Mouse (Mus musculus) embryonic facial prominence, embryonic 10.5 days (tissue): Measurements from ENCODE around the gene Pygo1. TPM values are rescaled to one million over a fixed set of nuclear protein-coding genes. Genes with fewer than 3 reads are reported as not detected.

Experiments used
- DNase-seq: peaks from one replicate; pipeline ENCODE4 v3.0.0-alpha.2; 2017; ENCODE audit warnings: low spot score
- H3K27ac ChIP-seq: fragments of 300-500 bp; sonication (generic); replicated peaks from 2 replicates; pipeline ENCODE4 v1.5.1; 2016; ENCODE audit warnings: mild to moderate bottlenecking
- H3K27me3 ChIP-seq: fragments of 300-500 bp; sonication (generic); replicated peaks from 2 replicates; pipeline ENCODE4 v1.6.1; 2016; ENCODE audit warnings: low read depth, mild to moderate bottlenecking; ENCODE audit not compliant: poor library complexity, severe bottlenecking
- H3K36me3 ChIP-seq: fragments of 300-500 bp; sonication (generic); replicated peaks from 2 replicates; pipeline ENCODE4 v1.6.1; 2016; ENCODE audit warnings: mild to moderate bottlenecking, moderate library complexity
- H3K4me1 ChIP-seq: fragments of 300-500 bp; sonication (generic); 2 replicates; pipeline ENCODE4 v1.6.1; 2016
- H3K4me3 ChIP-seq: fragments of 300-500 bp; sonication (generic); 2 replicates; pipeline ENCODE4 v1.5.1; 2016; ENCODE audit warnings: mild to moderate bottlenecking, moderate library complexity
- H3K9me3 ChIP-seq: fragments of 300-500 bp; sonication (generic); 2 replicates; pipeline ENCODE4 v1.6.1; 2016; ENCODE audit warnings: mild to moderate bottlenecking
- WGBS: fragments of 180-500 bp; shearing (Covaris S2); methylation state at CpG from one replicate; pipeline ENCODE4 v1.1.7; 2016; 5-methylcytosine and 5-hydroxymethylcytosine counted together
- polyA plus RNA-seq: library from polyadenylated mRNA; unstranded; fragments of >200 nt; fragmentation: Nextera tagmentation; extraction: Ambion mirVana; gene quantifications from 2 replicates; pipeline ENCODE4 v1.2.1, GENCODE M21; 2016

The Pygo1 gene
- polyA plus RNA-seq, 1 experiment from 2014 or later: 7.3 TPM

DNA sequence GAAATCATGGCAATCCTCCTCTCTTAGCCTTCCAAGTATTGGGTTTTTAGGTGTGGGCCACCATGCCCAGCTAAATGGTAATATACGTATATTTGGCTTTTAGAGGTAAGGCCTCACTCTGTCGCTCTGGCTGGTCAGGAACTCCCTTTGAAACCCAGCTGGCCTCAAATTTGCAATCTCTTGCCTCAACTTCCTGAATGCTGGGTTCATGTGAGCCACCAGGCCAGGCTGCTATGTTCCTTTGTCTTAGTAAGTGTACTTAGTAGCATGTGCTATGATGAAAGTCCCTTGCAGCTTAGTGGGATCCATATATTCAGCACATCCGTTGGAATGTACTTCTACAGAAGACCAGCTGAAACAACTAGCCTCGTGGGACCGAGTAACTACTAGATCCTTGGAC, 49.3 kb downstream of the Pygo1 start:
- H3K27me3 ChIP-seq: no peaks in the 10 kb centered on the region
- no peak for DNase-seq
- 85% methylated on average over 5 of the region's 5 CpGs for WGBS
- H3K27ac ChIP-seq: no peak overlapping the region
- H3K9me3 ChIP-seq: no peaks in the 10 kb centered on the region
- no peaks in the 10 kb centered on the region for H3K36me3 ChIP-seq
- H3K4me1 ChIP-seq: no peaks in the 10 kb centered on the region
- H3K4me3 ChIP-seq: no peak overlapping the region

DNA sequence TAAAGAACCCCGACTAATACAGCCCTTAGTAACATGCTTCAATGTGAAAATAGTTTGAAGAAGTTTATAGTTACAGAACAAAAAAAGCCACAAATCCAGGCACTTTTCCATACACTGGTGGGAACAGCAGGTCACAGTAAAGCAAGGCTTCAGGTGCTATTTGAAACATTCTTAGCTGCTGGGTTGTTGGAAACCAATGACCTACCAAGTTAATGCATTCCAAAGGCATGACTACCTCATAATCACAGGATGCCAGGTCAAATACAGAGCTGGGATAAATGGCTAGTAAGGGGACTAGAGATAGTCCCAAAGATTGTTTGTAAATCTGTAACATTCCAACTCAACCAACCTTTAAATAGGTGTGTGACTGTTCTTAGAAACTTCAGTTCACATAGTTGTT, 49.8 kb downstream of the Pygo1 start:
- no peak overlapping the region for H3K27ac ChIP-seq
- no peaks in the 10 kb centered on the region for H3K9me3 ChIP-seq
- no peaks in the 10 kb centered on the region for H3K36me3 ChIP-seq
- H3K4me1 ChIP-seq: no peaks in the 10 kb centered on the region
- 96% methylated on average over 1 of the region's 1 CpGs for WGBS
- H3K4me3 ChIP-seq: no peak overlapping the region
- DNase-seq: no peak
- no peaks in the 10 kb centered on the region for H3K27me3 ChIP-seq

DNA sequence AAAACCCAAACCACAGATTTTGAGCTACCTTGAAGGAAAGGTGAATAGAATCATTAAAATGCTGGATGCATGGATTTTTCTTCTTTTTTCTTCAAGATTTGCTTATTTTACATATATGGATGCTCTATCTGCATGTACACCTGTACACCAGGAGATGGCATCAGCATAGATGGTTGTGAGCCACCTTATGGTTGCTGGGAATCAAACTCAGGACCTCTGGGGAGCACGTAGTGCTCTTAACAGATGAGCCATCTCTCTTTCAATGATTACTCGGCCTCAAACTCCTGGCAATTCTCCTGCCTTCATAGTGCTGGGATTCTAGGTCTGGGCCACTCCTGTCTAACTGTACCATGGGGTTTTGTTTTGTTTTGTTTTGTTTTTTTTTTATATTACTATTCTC, 57.6 kb downstream of the Pygo1 start:
- DNase-seq: no peak
- 74% methylated on average over 2 of the region's 2 CpGs for WGBS
- Histone ChIP-seq H3K4me3 (no peak overlapping the region), H3K27ac (no peak overlapping the region), H3K4me1 (peaks cover 13% of the 10 kb centered on the region), H3K27me3 (no peaks in the 10 kb centered on the region), H3K9me3 (no peaks in the 10 kb centered on the region), H3K36me3 (no peaks in the 10 kb centered on the region)

DNA sequence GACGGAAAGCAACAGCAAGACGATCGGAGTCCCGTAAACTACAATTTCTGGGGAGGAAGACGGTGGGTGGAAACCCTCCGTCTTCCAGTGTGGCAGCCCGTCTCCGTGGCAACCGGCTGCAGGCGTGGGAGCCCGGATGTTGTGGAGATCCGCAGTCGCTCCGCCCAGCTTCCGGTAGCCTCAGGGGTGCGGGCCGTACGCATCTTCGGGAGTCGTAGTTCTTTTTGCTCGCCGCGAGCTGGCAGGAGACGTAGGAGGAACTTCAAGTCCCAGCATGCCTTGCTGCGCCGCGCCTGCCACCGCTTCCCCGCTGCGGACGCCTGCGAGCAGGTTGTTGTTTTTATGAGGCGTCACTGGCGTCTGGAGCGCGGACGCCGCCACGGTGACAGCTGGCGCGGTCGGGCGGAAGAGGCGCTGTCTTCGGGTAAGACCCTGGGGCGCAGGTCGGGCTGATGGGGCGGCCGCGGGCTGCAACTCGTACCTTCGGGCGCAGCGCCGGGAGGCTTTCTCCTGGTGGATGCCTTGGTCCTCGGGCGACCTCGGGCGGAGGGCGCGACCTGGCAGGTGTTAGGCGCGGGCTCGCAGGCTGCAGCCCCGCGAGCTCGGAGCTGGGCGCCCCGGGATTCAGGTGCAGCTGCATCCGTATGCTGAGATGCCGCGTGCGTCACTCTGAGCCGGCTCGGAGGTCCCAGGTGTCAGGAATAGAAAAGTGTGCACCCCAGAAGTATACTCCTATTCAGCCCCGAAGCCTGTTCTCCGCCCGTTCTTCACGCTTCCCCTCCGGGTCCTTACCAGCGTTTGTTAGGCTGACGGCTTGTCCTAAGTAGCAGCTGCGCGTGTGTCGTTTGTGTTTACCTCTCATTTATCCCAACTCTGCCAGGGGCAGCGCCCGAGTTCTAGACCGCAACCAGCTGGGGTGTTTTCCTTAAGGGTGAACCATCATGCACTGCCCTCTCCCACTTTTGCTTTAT, 60.1 kb downstream of the Pygo1 start, which contains the start of the genes Ccpg1os and Ccpg1:
Gene Ccpg1os (minus strand): TSS at position 133 of the 971 bp plus-strand sequence.
Gene Ccpg1 (plus strand): TSS at position 180 of the 971 bp plus-strand sequence.
- Histone ChIP-seq H3K27ac (peak within 1 kb of the TSS; percentile 78), H3K36me3 (no peaks in the 10 kb centered on the region), H3K4me1 (peaks cover 13% of the 10 kb centered on the region), H3K9me3 (no peaks in the 10 kb centered on the region), H3K4me3 (peak within 1 kb of the TSS; percentile 81), H3K27me3 (no peaks in the 10 kb centered on the region)
- under 1% methylated on average over 88 of the region's 88 CpGs for WGBS
- DNase-seq: peak; percentile 98

DNA sequence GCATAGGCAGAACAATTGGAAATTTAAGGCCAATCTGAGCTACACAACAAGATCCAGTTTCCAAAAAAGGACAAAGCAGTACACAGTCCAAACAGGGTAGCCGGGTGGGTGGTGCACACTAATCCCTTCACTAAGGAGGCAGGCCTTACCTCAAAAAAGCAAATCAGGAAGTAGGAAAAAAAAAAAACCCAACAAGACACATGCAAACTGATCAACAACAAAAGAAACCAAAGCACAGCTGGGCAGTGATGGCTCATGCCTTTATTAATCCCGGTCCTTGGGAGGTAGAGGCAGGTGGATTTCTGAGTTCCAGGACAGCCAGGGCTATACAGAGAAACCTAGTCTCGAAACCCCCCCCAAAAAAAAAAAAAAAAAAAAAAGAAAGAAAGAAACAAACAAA, 62.3 kb downstream of the Pygo1 start:
- WGBS: 69% methylated on average over 3 of the region's 3 CpGs
- Histone ChIP-seq H3K27ac (no peak overlapping the region), H3K4me1 (peaks cover 13% of the 10 kb centered on the region)

DNA sequence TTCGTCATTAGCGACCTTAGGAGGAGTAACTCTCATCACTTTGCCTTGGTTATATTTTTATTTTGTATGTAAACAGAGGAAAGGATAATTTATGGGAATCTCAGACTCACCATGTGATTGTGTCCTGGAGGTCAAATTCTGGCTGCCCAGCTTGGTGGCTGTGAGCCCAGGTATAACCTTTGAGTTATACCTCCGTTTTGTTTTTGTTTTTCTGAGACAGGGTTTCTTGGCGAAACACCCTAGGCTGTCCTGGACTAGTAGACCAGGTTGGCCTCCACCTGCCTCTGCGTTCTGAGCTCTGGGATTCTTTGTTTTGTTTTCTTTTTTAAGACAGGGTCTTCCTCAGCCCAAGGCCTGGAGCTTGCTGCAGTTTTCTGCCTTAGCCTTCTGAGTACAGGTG, 63.3 kb downstream of the Pygo1 start:
- DNase-seq: no peak

More for the DNA sequence above, 62.3 kb downstream of the Pygo1 start:
- no peaks in the 10 kb centered on the region for H3K36me3 ChIP-seq
- no peak for DNase-seq
- no peaks in the 10 kb centered on the region for H3K9me3 ChIP-seq
- no peaks in the 10 kb centered on the region for H3K27me3 ChIP-seq
- H3K4me3 ChIP-seq: no peak overlapping the region

DNA sequence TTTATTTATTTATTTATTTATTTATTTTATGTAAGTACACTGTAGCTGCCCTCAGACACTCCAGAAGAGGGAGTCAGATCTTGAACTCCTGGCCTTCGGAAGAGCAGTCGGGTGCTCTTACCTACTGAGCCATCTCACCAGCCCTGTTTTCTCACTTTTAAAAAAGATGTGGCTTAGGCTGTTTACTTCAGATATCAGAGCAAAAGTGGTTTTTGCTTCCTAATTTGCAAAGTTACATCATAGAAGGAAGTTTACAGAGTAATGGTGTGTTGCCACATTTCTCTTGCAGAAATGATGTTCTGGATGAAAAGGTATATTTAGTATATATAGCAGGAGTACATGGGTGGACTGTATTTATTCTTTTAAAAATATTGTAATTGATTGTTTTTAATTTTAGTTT, 66.0 kb downstream of the Pygo1 start:
- H3K9me3 ChIP-seq: no peaks in the 10 kb centered on the region
- H3K27me3 ChIP-seq: no peaks in the 10 kb centered on the region
- no peak for DNase-seq
- no peaks in the 10 kb centered on the region for H3K36me3 ChIP-seq
- 94% methylated on average over 2 of the region's 2 CpGs for WGBS
- no peak overlapping the region for H3K4me3 ChIP-seq
- H3K27ac ChIP-seq: no peak overlapping the region
- no peaks in the 10 kb centered on the region for H3K4me1 ChIP-seq

More for the DNA sequence above, 63.3 kb downstream of the Pygo1 start:
- H3K4me1 ChIP-seq: peaks cover 13% of the 10 kb centered on the region
- no peak overlapping the region for H3K4me3 ChIP-seq
- H3K27me3 ChIP-seq: no peaks in the 10 kb centered on the region
- WGBS: 84% methylated on average over 5 of the region's 5 CpGs
- no peaks in the 10 kb centered on the region for H3K9me3 ChIP-seq
- no peak overlapping the region for H3K27ac ChIP-seq
- no peaks in the 10 kb centered on the region for H3K36me3 ChIP-seq

DNA sequence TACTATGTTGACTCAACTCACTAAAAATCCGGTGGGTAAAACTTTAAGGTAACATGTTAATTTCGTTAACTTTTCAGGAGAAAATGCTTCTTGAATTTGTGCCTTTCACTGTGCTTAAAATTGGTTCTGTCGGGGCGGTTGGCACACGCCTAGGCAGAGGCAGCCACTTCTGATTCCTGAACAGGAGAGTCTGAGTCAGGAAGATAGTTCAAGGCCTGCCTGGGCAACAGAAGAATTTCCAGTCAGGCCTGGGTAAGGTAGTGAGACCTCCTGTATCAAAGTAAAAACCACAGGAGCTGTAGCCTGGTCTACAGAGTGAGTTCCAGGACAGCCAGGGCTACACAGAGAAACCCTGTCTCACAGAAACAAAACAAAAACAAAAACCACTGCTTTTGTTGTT, 67.1 kb downstream of the Pygo1 start:
- H3K36me3 ChIP-seq: no peaks in the 10 kb centered on the region
- 87% methylated on average over 5 of the region's 5 CpGs for WGBS
- DNase-seq: no peak
- no peak overlapping the region for H3K4me3 ChIP-seq
- H3K4me1 ChIP-seq: no peaks in the 10 kb centered on the region
- H3K27ac ChIP-seq: no peak overlapping the region
- no peaks in the 10 kb centered on the region for H3K9me3 ChIP-seq
- H3K27me3 ChIP-seq: no peaks in the 10 kb centered on the region

DNA sequence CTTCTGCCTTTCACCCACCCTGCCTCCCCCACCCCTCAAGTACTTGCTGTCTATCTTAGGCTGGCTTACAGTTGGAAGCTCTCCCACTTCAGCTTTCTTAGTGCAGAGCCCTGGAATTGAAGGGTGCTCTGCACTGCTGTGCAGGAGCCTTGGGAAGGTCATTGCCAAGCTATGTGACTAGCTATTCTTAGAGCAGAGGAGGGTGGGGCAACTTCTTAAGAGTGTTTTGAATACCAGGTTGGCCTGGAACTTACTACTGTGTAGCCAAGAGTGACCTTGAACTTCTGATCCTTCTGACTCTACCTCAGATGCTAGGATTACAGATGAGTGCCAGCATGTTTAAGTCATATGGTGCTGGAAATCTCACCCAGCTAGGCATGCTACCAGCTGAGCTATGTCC, 70.7 kb downstream of the Pygo1 start:
- H3K36me3 ChIP-seq: no peaks in the 10 kb centered on the region
- no peaks in the 10 kb centered on the region for H3K4me1 ChIP-seq
- no peaks in the 10 kb centered on the region for H3K27me3 ChIP-seq
- H3K4me3 ChIP-seq: no peak overlapping the region
- DNase-seq: no peak
- H3K27ac ChIP-seq: no peak overlapping the region
- H3K9me3 ChIP-seq: no peaks in the 10 kb centered on the region

DNA sequence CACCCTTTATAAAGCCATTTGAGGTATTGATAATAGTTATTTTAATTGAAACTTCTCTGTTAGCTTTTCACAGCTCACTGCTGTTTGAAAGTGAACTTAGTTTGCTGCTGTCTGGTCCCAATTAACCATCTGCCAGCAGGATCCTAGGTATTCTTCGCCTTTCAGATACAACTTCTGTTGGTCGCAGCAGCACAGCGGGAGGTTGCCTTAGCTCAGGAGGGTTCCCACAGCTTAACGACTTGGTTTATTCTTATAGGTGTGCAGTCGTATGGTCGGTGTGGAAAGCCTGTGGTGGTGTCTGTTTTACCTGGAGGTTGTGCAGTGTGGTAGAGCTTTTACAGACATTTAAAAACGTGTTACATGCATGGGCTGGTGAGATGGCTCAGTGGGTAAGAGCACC, 71.4 kb downstream of the Pygo1 start:
- H3K9me3 ChIP-seq: no peaks in the 10 kb centered on the region
- H3K27ac ChIP-seq: no peak overlapping the region
- H3K4me3 ChIP-seq: no peak overlapping the region
- no peaks in the 10 kb centered on the region for H3K27me3 ChIP-seq
- DNase-seq: no peak
- no peaks in the 10 kb centered on the region for H3K4me1 ChIP-seq
- 61% methylated on average over 7 of the region's 7 CpGs for WGBS
- no peaks in the 10 kb centered on the region for H3K36me3 ChIP-seq

DNA sequence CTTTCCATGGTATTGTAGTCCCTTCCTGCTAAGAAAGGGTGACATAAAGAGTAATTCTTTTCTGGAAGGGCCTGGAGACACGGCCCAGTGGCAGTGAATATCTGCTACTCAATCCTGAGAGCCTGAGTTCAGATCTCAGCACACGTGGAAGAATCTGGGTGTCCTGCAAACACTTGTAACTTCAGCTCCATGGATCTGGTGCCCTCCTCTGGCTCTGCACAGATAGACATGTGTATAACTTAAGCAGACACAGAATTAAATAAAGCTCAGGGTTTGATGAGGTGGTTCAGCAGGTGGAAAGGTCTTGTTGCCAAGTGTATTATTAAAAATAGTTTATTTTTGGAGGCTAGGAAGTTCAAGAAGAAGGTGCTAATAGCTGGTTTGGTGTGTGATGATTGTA, 75.0 kb downstream of the Pygo1 start:
- Histone ChIP-seq H3K4me1 (no peaks in the 10 kb centered on the region), H3K4me3 (no peak overlapping the region), H3K27me3 (no peaks in the 10 kb centered on the region), H3K27ac (no peak overlapping the region), H3K36me3 (peaks cover under 1% of the 10 kb centered on the region; the same call in 1 of the 2 replicates), H3K9me3 (no peaks in the 10 kb centered on the region)
- WGBS: 68% methylated on average over 2 of the region's 2 CpGs
- no peak for DNase-seq

DNA sequence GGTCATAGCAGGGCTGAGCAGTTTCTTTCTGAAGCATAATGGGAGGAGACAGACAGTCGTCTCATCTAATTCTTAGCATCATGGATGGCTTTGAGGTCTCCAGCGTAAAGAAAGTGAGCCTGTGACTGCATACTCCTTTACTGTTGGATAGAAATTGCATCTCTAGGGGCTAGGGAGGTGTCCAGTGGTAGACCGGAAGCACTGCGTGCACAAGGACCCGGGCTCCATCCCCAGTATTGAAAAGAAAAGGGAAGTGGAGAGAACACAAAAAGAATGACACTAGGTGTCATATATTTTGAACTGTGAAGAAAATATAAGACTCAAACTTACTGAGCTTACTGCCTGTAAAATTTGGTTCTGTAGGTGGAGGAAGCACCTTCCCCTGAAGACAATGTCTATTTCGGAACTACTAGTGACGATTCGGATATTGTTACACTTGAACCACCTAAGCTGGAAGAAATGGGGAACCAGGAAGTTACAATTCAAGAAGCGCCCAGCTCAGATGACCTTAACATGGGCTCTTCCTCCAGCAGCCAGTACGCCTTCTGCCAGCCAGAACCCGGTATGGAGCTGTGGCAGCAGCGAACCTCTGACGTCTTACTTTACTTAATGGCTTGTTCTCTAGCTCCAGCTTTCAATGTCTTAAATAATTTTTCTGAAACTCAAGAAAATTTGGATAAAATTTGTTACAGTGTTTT, 76.0 kb downstream of the Pygo1 start:
- Histone ChIP-seq H3K27me3 (no peaks in the 10 kb centered on the region), H3K36me3 (peaks cover 10% of the 10 kb centered on the region), H3K9me3 (no peaks in the 10 kb centered on the region), H3K4me1 (no peaks in the 10 kb centered on the region), H3K27ac (no peak overlapping the region), H3K4me3 (no peak overlapping the region)
- DNase-seq: no peak
- 86% methylated on average over 13 of the region's 13 CpGs for WGBS
